Mouse (Mus musculus) limb, embryonic 12.5 days (tissue): ENCODE measurements around the gene Mdh1b. TPM values are rescaled to one million over a fixed set of nuclear protein-coding genes. Genes with fewer than 3 reads are reported as not detected.

Source experiments
- ATAC-seq: fragments of 200-750 bp; cut with Nextera tagmentation; 2 replicates; pipeline ENCODE4 v1.8.0; 2017; ENCODE audit warnings: low read depth, moderate TSS enrichment; ENCODE audit not compliant: insufficient number of reproducible peaks, insufficient read depth, low FRiP score, low TSS enrichment
- H3K27ac ChIP-seq: fragments of 300-500 bp; sonication (generic); 2 replicates; pipeline ENCODE4 v1.5.1; 2016; ENCODE audit warnings: mild to moderate bottlenecking, moderate library complexity
- H3K27me3 ChIP-seq: fragments of 300-500 bp; sonication (generic); 2 replicates; pipeline ENCODE4 v1.6.1; 2016; ENCODE audit warnings: mild to moderate bottlenecking, moderate library complexity
- H3K36me3 ChIP-seq: fragments of 300-500 bp; sonication (generic); 2 replicates; pipeline ENCODE4 v1.6.1; 2016; ENCODE audit warnings: mild to moderate bottlenecking, moderate library complexity
- H3K4me1 ChIP-seq: fragments of 300-500 bp; sonication (generic); replicated peaks from 2 replicates; pipeline ENCODE4 v1.6.1; 2016
- H3K4me2 ChIP-seq: fragments of 300-500 bp; sonication (generic); 2 replicates; pipeline ENCODE4 v1.6.1; 2016; ENCODE audit warnings: mild to moderate bottlenecking, moderate library complexity
- H3K4me3 ChIP-seq: fragments of 300-500 bp; sonication (generic); replicated peaks from 2 replicates; pipeline ENCODE4 v1.5.1; 2016; ENCODE audit warnings: mild to moderate bottlenecking
- H3K9ac ChIP-seq: fragments of 300-500 bp; sonication (generic); replicated peaks from 2 replicates; pipeline ENCODE4 v1.6.1; 2016; ENCODE audit warnings: mild to moderate bottlenecking, moderate library complexity
- H3K9me3 ChIP-seq: fragments of 300-500 bp; sonication (generic); 2 replicates; pipeline ENCODE4 v1.6.1; 2016; ENCODE audit warnings: mild to moderate bottlenecking, moderate library complexity
- WGBS: fragments of 180-500 bp; shearing (Covaris S2); methylation state at CpG from one replicate; pipeline ENCODE4 v1.1.7; 2016; 5-methylcytosine and 5-hydroxymethylcytosine counted together
- polyA plus RNA-seq: library from polyadenylated mRNA; unstranded; fragments of >200 nt; fragmentation: Nextera tagmentation; extraction: Ambion mirVana; gene quantifications from 2 replicates; pipeline ENCODE4 v1.2.1, GENCODE M21; 2016

Mdh1b gene
- polyA plus RNA-seq, 1 experiment from 2014 or later: not detected

- H3K4me2 ChIP-seq: no peak overlapping the region
- H3K9me3 ChIP-seq: no peaks in the 10 kb centered on the region
- no peak overlapping the region for H3K9ac ChIP-seq
- no peak for ATAC-seq
- no peak overlapping the region for H3K4me3 ChIP-seq
- no peak overlapping the region for H3K27ac ChIP-seq
- H3K36me3 ChIP-seq: no peaks in the 10 kb centered on the region
- WGBS: 14% methylated on average over 6 of the region's 6 CpGs
- H3K4me1 ChIP-seq: no peaks in the 10 kb centered on the region
- peaks cover 7% of the 10 kb centered on the region for H3K27me3 ChIP-seq
Measured at GRCm38 (mm10) chr1:63658016-63658415, 72.1 kb downstream of the Mdh1b start.

Other genes with a start within 250 kb of the Mdh1b start
- gene Gm39653, start 114.3 kb downstream of the Mdh1b start, polyA plus RNA-seq: not detected in 2 replicates
- not detected in 2 replicates for gene Dytn, start 43.4 kb downstream of the Mdh1b start, polyA plus RNA-seq
- gene Fastkd2, start 296 bp upstream of the Mdh1b start, polyA plus RNA-seq: 61.5 and 65.5 TPM in 2 replicates
- gene 4933402D24Rik, start 38.9 kb upstream of the Mdh1b start, polyA plus RNA-seq: 0.23 and 0.44 TPM in 2 replicates